Mouse (Mus musculus) 416B (cell line): ENCODE results near the gene Kifc5b.

Source experiments
- DNase-seq: peaks from one replicate; pipeline ENCODE4 v3.0.0; 2011; ENCODE audit warnings: low read depth

The Kifc5b gene

GRCm38 (mm10) chr17:26971247-26971905 lies 54.5 kb downstream of the Kifc5b start:
- DNase-seq: no peak

- no peak for DNase-seq
Measured at GRCm38 (mm10) chr17:26972107-26972506, 55.2 kb downstream of the Kifc5b start.

GRCm38 (mm10) chr17:26972703-26973574 lies 56.0 kb downstream of the Kifc5b start, which contains the start of gene Zbtb9:
TSS of gene Zbtb9 (plus strand) at chr17:26973167.
- DNase-seq: peak; percentile 96

GRCm38 (mm10) chr17:26974547-26974946 lies 57.7 kb downstream of the Kifc5b start:
- no peak for DNase-seq

DNA sequence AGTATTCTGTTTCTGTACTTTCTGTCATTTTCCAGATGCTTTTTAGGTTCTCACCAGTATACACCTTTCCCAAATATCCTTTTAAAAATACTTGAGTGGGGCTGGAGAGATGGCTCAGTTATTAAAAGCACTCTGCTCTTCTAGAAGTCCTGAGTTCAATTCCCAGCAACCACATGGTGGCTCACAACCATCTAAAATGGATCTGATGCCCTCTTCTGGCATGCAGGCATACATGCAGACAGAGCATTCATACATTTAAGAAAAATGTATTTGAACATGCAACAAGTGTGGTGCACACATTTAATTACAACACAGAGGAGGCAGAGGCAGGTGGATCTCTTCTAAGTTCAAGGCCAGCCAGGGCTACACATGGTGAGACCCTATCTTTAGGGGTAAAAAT lies 58.5 kb downstream of the Kifc5b start:
- DNase-seq: peak; percentile 55

DNA sequence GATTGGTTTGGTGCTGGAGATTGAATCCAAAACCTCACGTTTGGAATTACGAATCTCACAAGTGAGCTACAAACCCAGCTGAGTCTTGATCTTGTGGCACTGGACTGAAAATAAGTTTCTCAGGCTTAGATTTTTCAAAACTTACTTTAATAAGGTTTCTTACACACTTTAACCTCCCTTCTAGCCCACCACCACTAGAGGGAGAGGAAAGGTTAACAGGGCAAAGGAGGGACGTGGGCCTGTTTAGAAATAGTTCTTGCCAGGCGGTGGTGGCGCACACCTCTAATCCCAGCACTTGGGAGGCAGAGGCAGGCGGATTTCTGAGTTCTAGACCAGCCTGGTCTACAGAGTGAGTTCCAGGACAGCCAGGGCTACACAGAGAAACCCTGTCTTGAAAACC lies 60.5 kb downstream of the Kifc5b start:
- DNase-seq: peak; percentile 49

DNA sequence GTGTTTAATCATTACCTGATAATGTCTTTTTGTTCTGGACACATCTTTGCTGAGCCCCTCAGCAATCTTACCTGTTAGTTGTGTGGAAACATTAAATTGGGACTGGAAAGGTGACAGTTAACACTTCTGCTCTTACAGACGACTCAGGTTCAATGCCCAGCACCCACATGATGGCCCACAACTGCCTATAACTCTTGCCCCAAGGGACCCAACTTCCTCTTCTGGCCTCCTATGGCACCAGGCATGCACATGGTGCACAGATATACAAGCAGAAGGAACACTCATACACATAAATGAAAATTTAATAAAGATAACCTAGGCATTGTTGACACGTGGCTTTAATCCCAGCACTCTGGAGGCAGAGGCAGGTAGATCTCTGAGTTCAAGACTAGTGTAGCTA lies 62.5 kb downstream of the Kifc5b start:
- no peak for DNase-seq

GRCm38 (mm10) chr17:26981050-26981449 lies 64.2 kb downstream of the Kifc5b start:
- DNase-seq: peak; percentile 70
